Mouse (Mus musculus): ENCODE measurements at regions not wholly inside any gene's neighbourhood (a gene's known extent, or its start where the extent isn't known, plus 50 kb on each side); places are given as distances from the start of the nearest gene placed in this dataset.

GRCm38 (mm10) chr9:51572040-51572439 lies 193.1 kb upstream of the Arhgap20 start:
- Histone ChIP-seq H3K4me3 (ENCODE audit: low read length) (no peak overlapping the region), H3K4me1 (ENCODE audit: control insufficient read depth, insufficient read depth, low read depth, low read length) (no peaks in the 10 kb centered on the region), H3K27ac (ENCODE audit: low read depth, low read length) (no peak overlapping the region), H3K36me3 (ENCODE audit: control insufficient read depth, insufficient read depth, low read length) (no peaks in the 10 kb centered on the region), H3K9me3 (ENCODE audit: control insufficient read depth, low read length) (no peaks in the 10 kb centered on the region), H3K9ac (ENCODE audit: low read depth, low read length) (no peak overlapping the region), H3K4me2 (ENCODE audit: low read length) (no peak overlapping the region), H3K27me3 (replicated peaks; ENCODE audit: control insufficient read depth, insufficient read depth, low read length) (no peaks in the 10 kb centered on the region)
- ATAC-seq: no peak
- WGBS: 79% methylated on average over 5 of the region's 5 CpGs

GRCm38 (mm10) chr9:51581601-51582000 lies 183.5 kb upstream of the Arhgap20 start:
- no peak for ATAC-seq

DNA sequence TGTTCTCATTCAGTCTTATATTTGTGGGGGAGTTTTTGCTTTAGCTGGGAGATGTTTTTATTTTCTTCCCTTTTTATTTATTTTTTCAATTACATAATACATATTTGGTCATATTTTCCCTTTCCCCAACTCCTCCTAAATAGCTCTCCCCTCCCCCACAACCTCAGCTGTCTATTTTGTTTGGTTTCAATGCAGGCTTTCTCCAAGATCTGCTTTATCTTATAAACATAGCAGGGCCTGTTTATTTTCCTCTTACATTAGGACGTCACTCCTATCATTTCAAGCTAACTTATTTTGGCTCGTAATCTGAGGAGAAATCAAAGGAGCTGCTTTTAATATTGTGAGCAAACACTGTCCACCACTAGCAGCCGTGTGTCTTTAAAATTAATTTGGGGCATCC lies 171.4 kb upstream of the Arhgap20 start:
- Histone ChIP-seq H3K36me3 (ENCODE audit: control insufficient read depth, insufficient read depth, low read length) (no peaks in the 10 kb centered on the region), H3K4me3 (ENCODE audit: low read length) (no peak overlapping the region), H3K4me2 (ENCODE audit: low read length) (no peak overlapping the region), H3K4me1 (ENCODE audit: control insufficient read depth, insufficient read depth, low read depth, low read length) (no peaks in the 10 kb centered on the region), H3K9ac (ENCODE audit: low read depth, low read length) (no peak overlapping the region), H3K9me3 (ENCODE audit: control insufficient read depth, low read length) (no peaks in the 10 kb centered on the region), H3K27ac (ENCODE audit: low read depth, low read length) (no peak overlapping the region), H3K27me3 (replicated peaks; ENCODE audit: control insufficient read depth, insufficient read depth, low read length) (no peaks in the 10 kb centered on the region)
- ATAC-seq: no peak
- WGBS: 67% methylated on average over 3 of the region's 3 CpGs

More at GRCm38 (mm10) chr9:51581601-51582000, 183.5 kb upstream of the Arhgap20 start:
- 91% methylated on average over 3 of the region's 3 CpGs for WGBS
- Histone ChIP-seq H3K9me3 (ENCODE audit: control insufficient read depth, low read length) (no peaks in the 10 kb centered on the region), H3K4me1 (ENCODE audit: control insufficient read depth, insufficient read depth, low read depth, low read length) (no peaks in the 10 kb centered on the region), H3K4me2 (ENCODE audit: low read length) (no peak overlapping the region), H3K4me3 (ENCODE audit: low read length) (no peak overlapping the region), H3K27me3 (replicated peaks; ENCODE audit: control insufficient read depth, insufficient read depth, low read length) (no peaks in the 10 kb centered on the region), H3K27ac (ENCODE audit: low read depth, low read length) (no peak overlapping the region), H3K9ac (ENCODE audit: low read depth, low read length) (no peak overlapping the region), H3K36me3 (ENCODE audit: control insufficient read depth, insufficient read depth, low read length) (no peaks in the 10 kb centered on the region)

GRCm38 (mm10) chr9:51598706-51599105 lies 166.4 kb upstream of the Arhgap20 start:
- H3K4me2 ChIP-seq (ENCODE audit: low read length): no peak overlapping the region
- H3K9me3 ChIP-seq (ENCODE audit: control insufficient read depth, low read length): no peaks in the 10 kb centered on the region
- H3K4me3 ChIP-seq (ENCODE audit: low read length): no peak overlapping the region
- H3K27ac ChIP-seq (ENCODE audit: low read depth, low read length): no peak overlapping the region
- 70% methylated on average over 2 of the region's 2 CpGs for WGBS
- H3K9ac ChIP-seq (ENCODE audit: low read depth, low read length): no peak overlapping the region
- H3K27me3 ChIP-seq (replicated peaks; ENCODE audit: control insufficient read depth, insufficient read depth, low read length): no peaks in the 10 kb centered on the region
- no peaks in the 10 kb centered on the region for H3K36me3 ChIP-seq (ENCODE audit: control insufficient read depth, insufficient read depth, low read length)
- ATAC-seq: no peak
- H3K4me1 ChIP-seq (ENCODE audit: control insufficient read depth, insufficient read depth, low read depth, low read length): no peaks in the 10 kb centered on the region

DNA sequence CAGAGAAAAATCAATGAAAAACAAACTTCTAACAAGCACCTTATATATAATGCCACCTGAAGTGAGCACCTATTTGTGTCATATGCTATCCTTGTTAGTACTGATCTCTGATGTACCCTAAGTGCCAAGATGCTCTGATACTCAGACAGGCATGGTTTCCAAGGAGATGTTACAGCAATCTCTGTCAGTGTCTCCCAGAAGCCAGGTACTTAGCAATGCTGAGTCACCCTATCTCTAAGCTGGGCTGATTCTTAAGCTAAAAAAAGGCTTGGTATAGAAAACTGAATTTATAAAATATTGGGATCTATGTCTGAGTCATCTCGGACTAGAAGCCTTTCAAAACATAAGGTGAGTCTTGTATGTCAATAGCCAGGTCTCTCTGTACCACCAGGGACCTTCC lies 157.0 kb upstream of the Arhgap20 start:
- Histone ChIP-seq H3K27ac (ENCODE audit: low read depth, low read length) (no peak overlapping the region), H3K4me3 (ENCODE audit: low read length) (no peak overlapping the region), H3K27me3 (replicated peaks; ENCODE audit: control insufficient read depth, insufficient read depth, low read length) (no peaks in the 10 kb centered on the region), H3K36me3 (ENCODE audit: control insufficient read depth, insufficient read depth, low read length) (no peaks in the 10 kb centered on the region), H3K4me1 (ENCODE audit: control insufficient read depth, insufficient read depth, low read depth, low read length) (no peaks in the 10 kb centered on the region), H3K9me3 (ENCODE audit: control insufficient read depth, low read length) (no peaks in the 10 kb centered on the region), H3K9ac (ENCODE audit: low read depth, low read length) (no peak overlapping the region), H3K4me2 (ENCODE audit: low read length) (no peak overlapping the region)
- 76% methylated on average over 1 of the region's 1 CpGs for WGBS
- no peak for ATAC-seq

- Histone ChIP-seq H3K4me1 (ENCODE audit: control insufficient read depth, insufficient read depth, low read depth, low read length) (no peaks in the 10 kb centered on the region), H3K36me3 (ENCODE audit: control insufficient read depth, insufficient read depth, low read length) (no peaks in the 10 kb centered on the region), H3K27ac (ENCODE audit: low read depth, low read length) (no peak overlapping the region), H3K9me3 (ENCODE audit: control insufficient read depth, low read length) (no peaks in the 10 kb centered on the region), H3K4me2 (ENCODE audit: low read length) (no peak overlapping the region), H3K4me3 (ENCODE audit: low read length) (no peak overlapping the region), H3K27me3 (replicated peaks; ENCODE audit: control insufficient read depth, insufficient read depth, low read length) (no peaks in the 10 kb centered on the region), H3K9ac (ENCODE audit: low read depth, low read length) (no peak overlapping the region)
- ATAC-seq: no peak
- WGBS: 92% methylated on average over 6 of the region's 6 CpGs
Measured at GRCm38 (mm10) chr9:51608697-51609456, 156.3 kb upstream of the Arhgap20 start.

GRCm38 (mm10) chr9:51626156-51626555 lies 139.0 kb upstream of the Arhgap20 start:
- no peak for ATAC-seq
- Histone ChIP-seq H3K4me1 (ENCODE audit: control insufficient read depth, insufficient read depth, low read depth, low read length) (no peaks in the 10 kb centered on the region), H3K4me3 (ENCODE audit: low read length) (no peak overlapping the region), H3K27ac (ENCODE audit: low read depth, low read length) (no peak overlapping the region), H3K4me2 (ENCODE audit: low read length) (no peak overlapping the region), H3K9me3 (ENCODE audit: control insufficient read depth, low read length) (no peaks in the 10 kb centered on the region), H3K36me3 (ENCODE audit: control insufficient read depth, insufficient read depth, low read length) (no peaks in the 10 kb centered on the region), H3K27me3 (replicated peaks; ENCODE audit: control insufficient read depth, insufficient read depth, low read length) (no peaks in the 10 kb centered on the region), H3K9ac (ENCODE audit: low read depth, low read length) (no peak overlapping the region)
- 75% methylated on average over 4 of the region's 4 CpGs for WGBS

DNA sequence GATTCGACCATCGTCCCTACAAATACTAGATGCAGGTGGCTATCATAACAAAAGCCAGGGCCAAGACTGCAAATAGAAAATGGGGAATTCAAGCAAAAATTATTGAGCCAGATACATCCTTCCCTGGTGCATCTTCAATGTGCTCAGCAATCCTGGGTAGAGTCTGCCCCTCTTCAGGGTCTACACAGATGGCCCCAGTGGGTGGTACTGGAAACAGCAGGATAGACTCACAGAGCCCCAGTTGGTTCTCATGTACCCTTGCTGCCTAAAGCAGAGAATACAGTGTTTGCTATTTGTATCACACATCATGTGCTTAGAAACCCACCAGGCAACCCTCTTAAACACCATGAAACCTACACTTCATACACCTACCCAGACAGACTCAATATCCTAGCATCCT lies 129.0 kb upstream of the Arhgap20 start:
- Histone ChIP-seq H3K9ac (ENCODE audit: low read depth, low read length) (no peak overlapping the region), H3K4me3 (ENCODE audit: low read length) (no peak overlapping the region), H3K4me1 (ENCODE audit: control insufficient read depth, insufficient read depth, low read depth, low read length) (peaks cover 6% of the 10 kb centered on the region), H3K27ac (ENCODE audit: low read depth, low read length) (peak overlapping the region; percentile 68), H3K4me2 (ENCODE audit: low read length) (no peak overlapping the region), H3K36me3 (ENCODE audit: control insufficient read depth, insufficient read depth, low read length) (no peaks in the 10 kb centered on the region), H3K27me3 (replicated peaks; ENCODE audit: control insufficient read depth, insufficient read depth, low read length) (no peaks in the 10 kb centered on the region), H3K9me3 (ENCODE audit: control insufficient read depth, low read length) (no peaks in the 10 kb centered on the region)
- WGBS: 83% methylated on average over 2 of the region's 2 CpGs
- 0 out of 2 replicates have a peak, but pooled peaks have one; percentile 9 for ATAC-seq

- ATAC-seq: peak; percentile 77
- Histone ChIP-seq H3K4me3 (ENCODE audit: low read length) (no peak overlapping the region), H3K4me2 (ENCODE audit: low read length) (no peak overlapping the region), H3K27me3 (replicated peaks; ENCODE audit: control insufficient read depth, insufficient read depth, low read length) (no peaks in the 10 kb centered on the region), H3K27ac (ENCODE audit: low read depth, low read length) (peak overlapping the region; percentile 68), H3K36me3 (ENCODE audit: control insufficient read depth, insufficient read depth, low read length) (no peaks in the 10 kb centered on the region), H3K4me1 (ENCODE audit: control insufficient read depth, insufficient read depth, low read depth, low read length) (peaks cover 6% of the 10 kb centered on the region), H3K9ac (ENCODE audit: low read depth, low read length) (no peak overlapping the region), H3K9me3 (ENCODE audit: control insufficient read depth, low read length) (no peaks in the 10 kb centered on the region)
- WGBS: 69% methylated on average over 1 of the region's 1 CpGs
Measured at GRCm38 (mm10) chr9:51636559-51637127, 128.5 kb upstream of the Arhgap20 start.
